Mouse (Mus musculus) forebrain, embryonic 15.5 days (tissue): ENCODE measurements around the gene Me1. TPM values are rescaled to one million over a fixed set of nuclear protein-coding genes. Genes with fewer than 3 reads are reported as not detected.

Experiments used
- ATAC-seq: fragments of 200-750 bp; cut with Nextera tagmentation; replicated peaks from 2 replicates; pipeline ENCODE4 v1.8.0; 2017; ENCODE audit warnings: mild to moderate bottlenecking, moderate TSS enrichment, moderate library complexity
- H3K27ac ChIP-seq: fragments of 300-500 bp; sonication (generic); replicated peaks from 2 replicates; pipeline ENCODE4 v1.5.1; 2015; ENCODE audit warnings: mild to moderate bottlenecking, inconsistent platforms
- H3K27me3 ChIP-seq: fragments of 300-500 bp; sonication (generic); 2 replicates; pipeline ENCODE4 v1.6.1; 2015; ENCODE audit warnings: inconsistent platforms
- H3K36me3 ChIP-seq: fragments of 300-500 bp; sonication (generic); 2 replicates; pipeline ENCODE4 v1.6.1; 2015; ENCODE audit warnings: mild to moderate bottlenecking, inconsistent platforms
- H3K4me1 ChIP-seq: fragments of 300-500 bp; sonication (generic); 2 replicates; pipeline ENCODE4 v1.6.1; 2015; ENCODE audit warnings: inconsistent platforms
- H3K4me2 ChIP-seq: fragments of 300-500 bp; sonication (generic); replicated peaks from 2 replicates; pipeline ENCODE4 v1.6.1; 2015; ENCODE audit warnings: mild to moderate bottlenecking, inconsistent platforms
- H3K4me3 ChIP-seq: fragments of 300-500 bp; sonication (generic); 2 replicates; pipeline ENCODE4 v1.5.1; 2015; ENCODE audit warnings: mild to moderate bottlenecking, inconsistent platforms
- H3K9ac ChIP-seq: fragments of 300-500 bp; sonication (generic); replicated peaks from 2 replicates; pipeline ENCODE4 v1.6.1; 2015; ENCODE audit warnings: mild to moderate bottlenecking, inconsistent platforms
- H3K9me3 ChIP-seq: fragments of 300-500 bp; sonication (generic); 2 replicates; pipeline ENCODE4 v1.6.1; 2016; ENCODE audit warnings: inconsistent platforms
- WGBS: fragments of 180-500 bp; shearing (Covaris S2); methylation state at CpG from one replicate; pipeline ENCODE4 v1.1.7; 2015; ENCODE audit warnings: mixed read lengths; 5-methylcytosine and 5-hydroxymethylcytosine counted together
- polyA plus RNA-seq: library from polyadenylated mRNA; unstranded; fragments of >200 nt; fragmentation: Nextera tagmentation; extraction: Ambion mirVana; gene quantifications from 2 replicates; pipeline ENCODE4 v1.2.1, GENCODE M21; 2015

Me1 gene
- polyA plus RNA-seq, 1 experiment from 2014 or later = 20.2 TPM

DNA sequence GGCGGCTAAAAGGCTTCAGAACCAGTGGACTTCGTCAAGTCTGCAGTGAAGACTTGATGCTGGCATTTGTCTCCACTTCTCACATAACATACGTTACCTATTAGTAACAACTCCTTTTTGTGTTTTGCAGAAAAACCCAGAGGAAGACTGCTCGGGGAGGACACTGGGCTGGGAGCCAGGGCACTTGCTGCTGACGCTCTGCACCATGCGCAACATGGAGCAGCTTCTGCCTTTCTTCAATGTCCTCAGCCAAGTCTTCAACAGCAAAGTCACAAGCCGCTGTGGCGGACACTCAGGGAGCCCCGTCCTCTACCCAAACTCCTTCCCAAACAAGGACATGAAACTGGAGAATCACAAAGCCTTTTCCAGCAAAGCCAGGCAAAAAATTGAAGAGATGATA, 141.9 kb downstream of the Me1 start:
- H3K27ac ChIP-seq = no peak overlapping the region
- no peak overlapping the region for H3K4me2 ChIP-seq
- H3K9me3 ChIP-seq = no peaks in the 10 kb centered on the region
- H3K27me3 ChIP-seq = no peaks in the 10 kb centered on the region
- H3K9ac ChIP-seq = no peak overlapping the region
- peaks cover 70% of the 10 kb centered on the region for H3K36me3 ChIP-seq
- no peaks in the 10 kb centered on the region for H3K4me1 ChIP-seq
- no peak overlapping the region for H3K4me3 ChIP-seq
- ATAC-seq = no peak
- WGBS = 88% methylated on average over 9 of the region's 9 CpGs

DNA sequence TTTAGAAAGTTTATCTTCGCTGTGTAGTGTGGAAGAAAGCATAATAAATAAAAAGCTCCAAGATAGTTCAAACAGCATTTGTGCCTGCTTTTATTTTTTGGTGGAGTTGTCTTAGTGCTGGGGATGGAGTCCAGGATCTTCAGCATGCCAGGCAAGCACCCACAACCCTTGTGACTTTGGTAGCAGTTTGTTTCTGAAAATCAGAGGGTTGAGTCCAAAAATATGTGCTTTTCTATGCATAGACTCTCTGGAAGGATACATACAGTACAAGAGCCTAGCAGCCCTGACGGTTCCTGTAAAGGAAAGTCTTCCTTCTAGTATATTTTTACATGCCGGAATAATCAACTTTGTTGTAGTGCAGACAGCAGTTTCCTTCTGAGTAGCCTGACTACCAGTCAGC, 145.0 kb downstream of the Me1 start:
- no peak for ATAC-seq
- no peaks in the 10 kb centered on the region for H3K27me3 ChIP-seq

DNA sequence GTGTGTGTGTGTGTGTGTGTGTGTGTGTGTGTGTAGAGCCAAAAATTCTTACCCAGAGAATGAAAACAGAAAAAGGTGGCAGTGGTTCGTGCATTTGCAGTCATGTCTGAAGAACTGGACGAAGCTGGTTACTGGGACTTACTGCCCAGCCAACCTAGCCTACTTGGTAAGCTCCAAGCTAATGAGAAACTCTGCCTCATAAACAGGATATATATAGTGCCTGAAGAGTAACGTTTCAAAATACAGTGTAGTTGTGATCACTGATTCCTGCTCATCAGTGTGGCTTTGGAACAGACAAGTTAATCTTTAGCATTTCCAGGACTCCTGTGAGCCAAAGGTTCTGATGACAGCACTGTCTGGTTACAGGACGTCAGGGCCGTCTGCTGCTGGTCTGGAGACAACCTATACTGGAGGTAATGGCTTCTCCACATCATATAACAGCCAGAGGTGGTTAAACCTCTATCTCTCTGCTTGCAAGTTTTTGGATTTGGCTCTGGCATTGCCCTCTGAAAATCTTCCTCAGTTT, 146.1 kb downstream of the Me1 start:
- Histone ChIP-seq H3K27me3 (no peaks in the 10 kb centered on the region), H3K4me3 (no peak overlapping the region), H3K4me2 (no peak overlapping the region), H3K9me3 (no peaks in the 10 kb centered on the region), H3K9ac (no peak overlapping the region), H3K4me1 (no peaks in the 10 kb centered on the region), H3K27ac (no peak overlapping the region), H3K36me3 (peaks cover 66% of the 10 kb centered on the region)
- WGBS = 88% methylated on average over 5 of the region's 5 CpGs
- ATAC-seq = no peak

More for the DNA sequence above, 145.0 kb downstream of the Me1 start:
- H3K4me1 ChIP-seq = no peaks in the 10 kb centered on the region
- WGBS = 88% methylated on average over 3 of the region's 3 CpGs
- no peak overlapping the region for H3K4me3 ChIP-seq
- H3K27ac ChIP-seq = no peak overlapping the region
- no peaks in the 10 kb centered on the region for H3K9me3 ChIP-seq
- no peak overlapping the region for H3K9ac ChIP-seq
- H3K36me3 ChIP-seq = peaks cover 65% of the 10 kb centered on the region
- no peak overlapping the region for H3K4me2 ChIP-seq

DNA sequence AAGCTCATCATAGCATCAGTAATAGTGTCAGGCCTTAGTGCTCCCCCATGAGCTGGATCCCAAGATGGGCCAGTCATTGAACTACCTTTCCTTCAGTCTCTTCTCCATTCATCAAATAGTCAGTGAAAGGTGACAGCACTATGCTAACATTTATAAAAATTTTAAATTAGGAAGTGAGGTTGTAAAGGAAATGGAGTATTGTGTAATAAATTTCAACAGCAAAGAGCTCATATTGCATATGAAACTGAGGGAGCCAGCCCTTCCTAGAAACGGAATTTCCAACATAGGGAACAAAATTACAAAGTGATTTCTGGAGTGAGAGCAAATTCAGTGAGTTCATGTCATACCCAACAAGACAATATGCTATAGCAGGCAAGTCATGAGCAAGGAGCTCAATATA, 151.2 kb downstream of the Me1 start:
- WGBS = 81% methylated on average over 1 of the region's 1 CpGs
- no peak for ATAC-seq
- H3K4me3 ChIP-seq = no peak overlapping the region
- no peak overlapping the region for H3K9ac ChIP-seq
- no peak overlapping the region for H3K4me2 ChIP-seq
- H3K9me3 ChIP-seq = no peaks in the 10 kb centered on the region
- 0 out of 2 replicates have a peak, but pooled peaks cover 4% of the 10 kb centered on the region for H3K4me1 ChIP-seq
- H3K27ac ChIP-seq = no peak overlapping the region
- peaks cover 66% of the 10 kb centered on the region for H3K36me3 ChIP-seq
- H3K27me3 ChIP-seq = no peaks in the 10 kb centered on the region

DNA sequence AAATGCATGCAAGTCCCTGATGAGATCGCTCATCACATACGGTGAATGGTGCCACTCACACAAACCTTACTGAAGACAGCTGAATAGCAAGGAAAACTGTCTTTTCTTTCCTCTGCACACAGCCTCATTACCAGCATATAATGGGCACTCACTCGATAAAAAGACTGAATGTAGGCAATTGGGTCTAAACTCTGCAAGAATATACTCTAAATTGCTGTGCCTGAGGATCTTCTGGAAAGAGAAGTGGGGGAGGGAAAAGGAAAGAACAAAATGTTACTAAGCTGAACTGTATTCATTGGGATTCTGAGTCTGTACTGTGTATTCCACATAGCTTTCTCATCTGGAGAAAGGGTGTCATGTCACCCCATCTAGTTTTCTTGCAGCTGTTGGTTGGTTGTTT, 152.3 kb downstream of the Me1 start:
- Histone ChIP-seq H3K4me2 (no peak overlapping the region), H3K9ac (no peak overlapping the region), H3K9me3 (no peaks in the 10 kb centered on the region), H3K27ac (no peak overlapping the region), H3K4me3 (no peak overlapping the region), H3K4me1 (0 out of 2 replicates have a peak, but pooled peaks cover 4% of the 10 kb centered on the region), H3K36me3 (peaks cover 57% of the 10 kb centered on the region), H3K27me3 (no peaks in the 10 kb centered on the region)
- peak; percentile 58; the same call in 1 of the 2 replicates for ATAC-seq
- WGBS = 21% methylated on average over 3 of the region's 3 CpGs

DNA sequence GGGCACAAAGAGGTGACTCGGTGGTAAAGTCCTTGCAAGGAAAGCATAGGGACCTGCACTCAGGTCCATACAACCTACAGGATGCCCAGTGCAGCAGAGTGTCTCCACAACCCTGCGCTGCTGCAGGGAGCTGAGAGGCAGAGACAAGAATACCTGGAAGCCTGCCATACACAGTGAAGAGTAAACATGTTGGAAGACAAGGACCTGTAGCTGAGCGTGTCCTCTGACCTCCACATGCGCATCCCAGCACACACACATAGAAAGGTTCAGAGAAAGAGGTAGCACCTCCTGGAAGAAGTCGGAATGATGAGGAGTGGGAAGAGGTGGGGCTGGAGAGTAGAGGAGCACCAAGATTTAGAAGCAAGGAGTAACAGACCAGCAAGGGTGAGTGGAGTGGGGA, 161.7 kb downstream of the Me1 start:
- Histone ChIP-seq H3K9me3 (no peaks in the 10 kb centered on the region), H3K27me3 (no peaks in the 10 kb centered on the region), H3K36me3 (peaks cover 33% of the 10 kb centered on the region), H3K4me2 (no peak overlapping the region), H3K27ac (no peak overlapping the region), H3K9ac (no peak overlapping the region), H3K4me3 (no peak overlapping the region), H3K4me1 (no peaks in the 10 kb centered on the region)
- no peak for ATAC-seq
- 89% methylated on average over 5 of the region's 5 CpGs for WGBS

Other genes with a start within 250 kb of the Me1 start
- 4.4 and 4.6 TPM in 2 replicates for gene Ube2cbp, start 231.0 kb downstream of the Me1 start, polyA plus RNA-seq
- 34.5 and 34.8 TPM in 2 replicates for gene Dop1a, start 228.8 kb downstream of the Me1 start, polyA plus RNA-seq
- gene Pgm3, start 124.1 kb downstream of the Me1 start, polyA plus RNA-seq = 41.5 and 42.1 TPM in 2 replicates
- 8.6 and 10.2 TPM in 2 replicates for gene Rwdd2a, start 124.0 kb downstream of the Me1 start, polyA plus RNA-seq
- gene Prss35, start 47.7 kb upstream of the Me1 start, polyA plus RNA-seq = 0.78 and 1.1 TPM in 2 replicates
- gene Snap91, start 184.7 kb upstream of the Me1 start, polyA plus RNA-seq = 98.4 and 101 TPM in 2 replicates